Mouse (Mus musculus) bone marrow, adult 2 months (tissue): ENCODE measurements at regions not wholly inside any gene's neighbourhood (a gene's known extent, or its start where the extent isn't known, plus 50 kb on each side); places are given as distances from the start of the nearest gene placed in this dataset.

Source experiments
- H3K27ac ChIP-seq: fragments of 200-500 bp; 2 replicates; pipeline ENCODE4 v1.5.1; 2012; ENCODE audit warnings: low read depth, mild to moderate bottlenecking, control low read depth, inconsistent platforms, low read length; ENCODE audit not compliant: control insufficient read depth, poor library complexity, insufficient read depth
- H3K4me1 ChIP-seq: fragments of 200-500 bp; 2 replicates; pipeline ENCODE4 v1.6.1; 2011; ENCODE audit warnings: low read length; ENCODE audit not compliant: control insufficient read depth, insufficient read depth
- H3K4me3 ChIP-seq: fragments of 200-500 bp; replicated peaks from 2 replicates; pipeline ENCODE3; 2011; ENCODE audit warnings: mild to moderate bottlenecking, low read depth, low read length, control low read depth; ENCODE audit not compliant: control insufficient read depth
- CTCF ChIP-seq: fragments of 200-500 bp; IDR thresholded peaks from 2 replicates; pipeline ENCODE4 v1.5.1; 2011; ENCODE audit warnings: low read length, control low read depth; ENCODE audit not compliant: control insufficient read depth, insufficient read depth
- POLR2A ChIP-seq: fragments of 200-500 bp; IDR thresholded peaks from 2 replicates; pipeline ENCODE4 v1.6.1; 2011; ENCODE audit warnings: low read depth, mild to moderate bottlenecking, control low read depth, low read length, borderline replicate concordance; ENCODE audit not compliant: control insufficient read depth
- WGBS: fragments of 180-500 bp; shearing (Covaris S2); methylation state at CpG from one replicate; pipeline ENCODE4 v1.1.7; 2018; 5-methylcytosine and 5-hydroxymethylcytosine counted together

GRCm38 (mm10) chr11:112998777-112999583 is 217.0 kb downstream of the Sox9 start:
- TF ChIP-seq POLR2A (no peak), CTCF (no peak)
- Histone ChIP-seq H3K27ac (no peak overlapping the region), H3K4me1 (no peaks in the 10 kb centered on the region), H3K4me3 (no peak overlapping the region)
- WGBS, result 72% methylated on average over 5 of the region's 5 CpGs

GRCm38 (mm10) chr11:113001071-113001470 is 219.0 kb downstream of the Sox9 start:
- Histone ChIP-seq H3K27ac (no peak overlapping the region), H3K4me3 (no peak overlapping the region), H3K4me1 (no peaks in the 10 kb centered on the region)
- WGBS, result 81% methylated on average over 6 of the region's 6 CpGs
- TF ChIP-seq CTCF, result no peak
- TF ChIP-seq POLR2A, result no peak

GRCm38 (mm10) chr11:113005895-113006294 is 223.9 kb downstream of the Sox9 start:
- H3K27ac ChIP-seq, result no peak overlapping the region
- WGBS, result 76% methylated on average over 9 of the region's 9 CpGs
- H3K4me3 ChIP-seq, result no peak overlapping the region

GRCm38 (mm10) chr11:113008521-113008920 is 226.5 kb downstream of the Sox9 start:
- TF ChIP-seq POLR2A, result no peak
- no peak for TF ChIP-seq CTCF
- whole genome bisulfite sequencing, result 60% methylated on average over 4 of the region's 4 CpGs
- no peak overlapping the region for H3K27ac ChIP-seq
- H3K4me3 ChIP-seq, result no peak overlapping the region
- no peaks in the 10 kb centered on the region for H3K4me1 ChIP-seq

More at GRCm38 (mm10) chr11:113005895-113006294, 223.9 kb downstream of the Sox9 start:
- H3K4me1 ChIP-seq, result no peaks in the 10 kb centered on the region
- TF ChIP-seq POLR2A (no peak), CTCF (no peak)

GRCm38 (mm10) chr11:113009376-113009775 is 227.4 kb downstream of the Sox9 start:
- no peak overlapping the region for H3K4me3 ChIP-seq
- 74% methylated on average over 6 of the region's 6 CpGs for WGBS
- H3K4me1 ChIP-seq, result no peaks in the 10 kb centered on the region
- TF ChIP-seq POLR2A (no peak), CTCF (no peak)
- no peak overlapping the region for H3K27ac ChIP-seq

GRCm38 (mm10) chr11:113010906-113011305 is 228.9 kb downstream of the Sox9 start:
- no peak for TF ChIP-seq CTCF
- no peak for TF ChIP-seq POLR2A
- WGBS, result 80% methylated on average over 5 of the region's 5 CpGs
- H3K27ac ChIP-seq, result no peak overlapping the region
- H3K4me3 ChIP-seq, result no peak overlapping the region
- no peaks in the 10 kb centered on the region; the same call in 1 of the 2 replicates for H3K4me1 ChIP-seq

- H3K4me1 ChIP-seq, result no peaks in the 10 kb centered on the region; the same call in 1 of the 2 replicates
- TF ChIP-seq CTCF (no peak), POLR2A (no peak)
- no peak overlapping the region for H3K27ac ChIP-seq
- no peak overlapping the region for H3K4me3 ChIP-seq
- WGBS, result 71% methylated on average over 10 of the region's 10 CpGs
These were observed 232.4 kb downstream of the Sox9 start for GRCm38 (mm10) chr11:113014186-113015010.

GRCm38 (mm10) chr11:113015686-113016304 is 233.8 kb downstream of the Sox9 start:
- Histone ChIP-seq H3K4me1 (no peaks in the 10 kb centered on the region; the same call in 1 of the 2 replicates), H3K27ac (no peak overlapping the region), H3K4me3 (no peak overlapping the region)
- 40% methylated on average over 13 of the region's 13 CpGs for WGBS
- TF ChIP-seq CTCF (no peak), POLR2A (no peak)
